Mouse (Mus musculus) bone marrow, adult 2 months (tissue): ENCODE measurements at regions not wholly inside any gene's neighbourhood (a gene's known extent, or its start where the extent isn't known, plus 50 kb on each side); places are given as distances from the start of the nearest gene placed in this dataset.

Source experiments
- CTCF ChIP-seq: fragments of 200-500 bp; IDR thresholded peaks from 2 replicates; pipeline ENCODE4 v1.5.1; 2011; ENCODE audit warnings: low read length, control low read depth; ENCODE audit not compliant: control insufficient read depth, insufficient read depth
- POLR2A ChIP-seq: fragments of 200-500 bp; IDR thresholded peaks from 2 replicates; pipeline ENCODE4 v1.6.1; 2011; ENCODE audit warnings: low read depth, mild to moderate bottlenecking, control low read depth, low read length, borderline replicate concordance; ENCODE audit not compliant: control insufficient read depth

GRCm38 (mm10) chr16:9083040-9083439 lies 253.1 kb downstream of the 1810013L24Rik start:
- TF ChIP-seq CTCF (no peak), POLR2A (no peak)
